Mouse (Mus musculus): ENCODE results near the gene Ptprd. TPM values are rescaled to one million over a fixed set of nuclear protein-coding genes. Genes with fewer than 3 reads are reported as not detected.

Gene Ptprd
- polyA plus RNA-seq, 1 experiment from 2014 or later: 4.0 TPM

DNA sequence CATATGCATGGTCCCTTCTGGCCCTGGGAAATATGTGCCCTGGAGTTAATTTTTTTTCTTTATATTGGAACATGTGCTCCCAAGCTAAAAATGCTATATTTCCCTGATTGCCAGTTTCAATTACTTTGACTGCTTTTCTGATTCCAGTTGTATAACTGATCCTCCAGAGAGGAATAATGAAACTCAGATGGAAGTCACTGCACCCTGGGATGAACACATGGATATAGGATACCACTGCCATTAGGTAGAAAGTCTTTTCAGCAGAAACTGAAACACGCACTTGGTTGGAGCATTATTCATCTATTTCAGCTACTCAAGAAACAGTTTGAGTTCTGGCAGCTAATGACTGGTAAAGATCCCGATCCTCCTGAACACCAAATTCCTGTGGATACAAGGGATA lies 2211.5 kb downstream of the Ptprd start:
- 66% methylated on average over 2 of the region's 2 CpGs for WGBS (ENCODE audit: insufficient replicate concordance)
- no peaks in the 10 kb centered on the region for H3K4me1 ChIP-seq
- H3K27ac ChIP-seq: no peak overlapping the region
- no peaks in the 10 kb centered on the region for H3K36me3 ChIP-seq
- no peak overlapping the region for H3K4me3 ChIP-seq
- H3K4me2 ChIP-seq: no peak overlapping the region
- no peak for ATAC-seq
- no peak overlapping the region for H3K9ac ChIP-seq
- no peaks in the 10 kb centered on the region for H3K27me3 ChIP-seq (replicated peaks)
- no peaks in the 10 kb centered on the region for H3K9me3 ChIP-seq (replicated peaks)

- no peaks in the 10 kb centered on the region for H3K27me3 ChIP-seq (replicated peaks)
- H3K4me3 ChIP-seq: no peak overlapping the region
- H3K4me1 ChIP-seq: no peaks in the 10 kb centered on the region
- no peak for ATAC-seq
- H3K36me3 ChIP-seq: no peaks in the 10 kb centered on the region
- no peak overlapping the region for H3K4me2 ChIP-seq
- no peaks in the 10 kb centered on the region for H3K9me3 ChIP-seq (replicated peaks)
- H3K27ac ChIP-seq: no peak overlapping the region
- WGBS (ENCODE audit: insufficient replicate concordance): 62% methylated on average over 4 of the region's 4 CpGs
- no peak overlapping the region for H3K9ac ChIP-seq
Measured at GRCm38 (mm10) chr4:75995841-75996240, 2215.9 kb downstream of the Ptprd start.

DNA sequence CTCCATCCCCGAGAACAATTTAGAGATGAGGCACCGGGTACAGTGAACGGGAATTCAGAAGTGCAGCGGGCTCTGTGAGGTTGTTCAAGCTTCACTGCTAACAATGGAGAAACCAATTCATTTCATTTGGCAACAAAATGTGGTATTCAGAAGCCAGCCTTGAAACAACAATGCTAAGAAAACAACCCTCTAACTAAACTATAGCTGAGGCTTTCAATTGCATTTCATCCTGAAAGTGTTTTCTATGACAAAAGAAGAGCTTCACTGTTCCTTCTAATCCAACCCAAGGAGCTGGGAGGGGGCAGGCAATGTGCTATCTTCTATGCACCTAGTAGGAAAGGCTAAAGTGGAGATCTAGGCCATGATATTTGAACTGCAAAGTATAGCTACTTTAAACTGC lies 2217.2 kb downstream of the Ptprd start:
- H3K36me3 ChIP-seq: no peaks in the 10 kb centered on the region
- no peak overlapping the region for H3K27ac ChIP-seq
- WGBS (ENCODE audit: insufficient replicate concordance): 76% methylated on average over 4 of the region's 4 CpGs
- H3K4me2 ChIP-seq: no peak overlapping the region
- no peak for ATAC-seq
- H3K9me3 ChIP-seq (replicated peaks): no peaks in the 10 kb centered on the region
- H3K4me3 ChIP-seq: no peak overlapping the region
- no peaks in the 10 kb centered on the region for H3K27me3 ChIP-seq (replicated peaks)
- no peaks in the 10 kb centered on the region for H3K4me1 ChIP-seq
- H3K9ac ChIP-seq: no peak overlapping the region

GRCm38 (mm10) chr4:75993092-75993491 lies 2218.7 kb downstream of the Ptprd start:
- H3K4me2 ChIP-seq: no peak overlapping the region
- H3K9me3 ChIP-seq (replicated peaks): no peaks in the 10 kb centered on the region
- no peak overlapping the region for H3K4me3 ChIP-seq
- no peaks in the 10 kb centered on the region for H3K27me3 ChIP-seq (replicated peaks)
- H3K27ac ChIP-seq: no peak overlapping the region
- no peaks in the 10 kb centered on the region for H3K36me3 ChIP-seq
- no peak overlapping the region for H3K9ac ChIP-seq
- H3K4me1 ChIP-seq: no peaks in the 10 kb centered on the region
- WGBS (ENCODE audit: insufficient replicate concordance): 77% methylated on average over 7 of the region's 7 CpGs
- no peak for ATAC-seq

- Histone ChIP-seq H3K27me3 (replicated peaks) (no peaks in the 10 kb centered on the region), H3K4me2 (no peak overlapping the region), H3K9ac (no peak overlapping the region), H3K27ac (no peak overlapping the region), H3K4me3 (no peak overlapping the region), H3K36me3 (no peaks in the 10 kb centered on the region), H3K4me1 (no peaks in the 10 kb centered on the region), H3K9me3 (replicated peaks) (no peaks in the 10 kb centered on the region)
- no peak for ATAC-seq
- 75% methylated on average over 6 of the region's 6 CpGs for WGBS (ENCODE audit: insufficient replicate concordance)
Measured at GRCm38 (mm10) chr4:75991621-75992245, 2220.0 kb downstream of the Ptprd start.

- no peak overlapping the region for H3K4me2 ChIP-seq
- H3K27me3 ChIP-seq (replicated peaks): no peaks in the 10 kb centered on the region
- no peaks in the 10 kb centered on the region for H3K4me1 ChIP-seq
- no peak overlapping the region for H3K9ac ChIP-seq
- H3K4me3 ChIP-seq: no peak overlapping the region
- H3K27ac ChIP-seq: no peak overlapping the region
- WGBS (ENCODE audit: insufficient replicate concordance): 50% methylated on average over 3 of the region's 3 CpGs
- no peaks in the 10 kb centered on the region for H3K9me3 ChIP-seq (replicated peaks)
- H3K36me3 ChIP-seq: no peaks in the 10 kb centered on the region
- peak; percentile 64; the same call in 1 of the 2 replicates for ATAC-seq
Measured at GRCm38 (mm10) chr4:75974728-75975127, 2237.0 kb downstream of the Ptprd start.

GRCm38 (mm10) chr4:75973322-75973721 lies 2238.4 kb downstream of the Ptprd start:
- Histone ChIP-seq H3K9me3 (replicated peaks) (no peaks in the 10 kb centered on the region), H3K9ac (no peak overlapping the region), H3K4me3 (no peak overlapping the region), H3K4me1 (no peaks in the 10 kb centered on the region), H3K36me3 (no peaks in the 10 kb centered on the region), H3K4me2 (no peak overlapping the region), H3K27ac (no peak overlapping the region), H3K27me3 (replicated peaks) (no peaks in the 10 kb centered on the region)
- ATAC-seq: no peak
- 70% methylated on average over 1 of the region's 1 CpGs for WGBS (ENCODE audit: insufficient replicate concordance)

DNA sequence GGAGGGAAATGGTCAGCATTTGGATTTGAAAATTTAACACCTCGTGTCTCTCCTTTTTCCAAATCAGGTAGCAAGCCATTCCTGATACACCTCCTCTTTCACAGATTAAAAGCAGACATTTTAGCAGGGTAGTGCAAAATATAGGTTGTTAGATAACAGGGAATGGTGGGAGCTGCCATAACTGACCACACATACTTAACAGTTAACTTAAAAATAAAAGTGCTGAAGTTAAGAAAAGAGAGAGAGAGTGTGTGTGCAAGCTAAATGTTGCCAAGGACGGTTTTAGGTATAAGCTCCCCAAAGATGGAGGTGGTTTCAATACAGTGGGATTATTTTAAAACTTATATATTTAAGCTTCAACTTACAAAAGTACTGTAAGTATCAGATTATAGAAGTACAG lies 2241.8 kb downstream of the Ptprd start:
- no peak for ATAC-seq
- Histone ChIP-seq H3K4me3 (no peak overlapping the region), H3K36me3 (no peaks in the 10 kb centered on the region), H3K4me1 (no peaks in the 10 kb centered on the region), H3K9ac (no peak overlapping the region), H3K9me3 (replicated peaks) (no peaks in the 10 kb centered on the region), H3K27me3 (replicated peaks) (no peaks in the 10 kb centered on the region), H3K27ac (no peak overlapping the region), H3K4me2 (no peak overlapping the region)
- WGBS (ENCODE audit: insufficient replicate concordance): 52% methylated on average over 2 of the region's 2 CpGs

DNA sequence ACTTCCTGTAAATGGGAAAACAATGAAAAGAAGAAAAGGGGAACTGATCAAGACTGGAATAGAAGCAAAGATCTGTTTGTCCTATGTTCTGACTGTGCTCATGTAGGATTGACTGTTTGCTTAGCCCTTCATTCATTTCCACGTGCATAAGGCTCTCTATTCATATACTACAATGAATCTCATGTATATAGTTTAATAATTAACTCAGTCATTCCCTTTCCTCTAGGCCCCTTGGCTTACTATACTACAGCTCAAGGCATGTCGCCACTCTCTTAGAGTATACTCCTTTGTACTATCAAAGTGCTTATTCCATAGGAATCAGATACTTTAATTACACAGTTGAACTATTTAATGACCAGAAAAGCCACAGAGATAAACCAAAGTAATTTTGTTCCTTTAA lies 2243.1 kb downstream of the Ptprd start:
- Histone ChIP-seq H3K36me3 (no peaks in the 10 kb centered on the region), H3K27ac (no peak overlapping the region), H3K9me3 (replicated peaks) (no peaks in the 10 kb centered on the region), H3K9ac (no peak overlapping the region), H3K4me1 (no peaks in the 10 kb centered on the region), H3K4me2 (no peak overlapping the region), H3K4me3 (no peak overlapping the region), H3K27me3 (replicated peaks) (no peaks in the 10 kb centered on the region)
- 60% methylated on average over 2 of the region's 2 CpGs for WGBS (ENCODE audit: insufficient replicate concordance)
- no peak for ATAC-seq

- Histone ChIP-seq H3K4me1 (no peaks in the 10 kb centered on the region), H3K27ac (no peak overlapping the region), H3K27me3 (replicated peaks) (no peaks in the 10 kb centered on the region), H3K9ac (no peak overlapping the region), H3K9me3 (replicated peaks) (no peaks in the 10 kb centered on the region), H3K4me2 (no peak overlapping the region), H3K36me3 (no peaks in the 10 kb centered on the region), H3K4me3 (no peak overlapping the region)
- 61% methylated on average over 3 of the region's 3 CpGs for WGBS (ENCODE audit: insufficient replicate concordance)
- no peak for ATAC-seq
Measured at GRCm38 (mm10) chr4:75965810-75966209, 2246.0 kb downstream of the Ptprd start.

DNA sequence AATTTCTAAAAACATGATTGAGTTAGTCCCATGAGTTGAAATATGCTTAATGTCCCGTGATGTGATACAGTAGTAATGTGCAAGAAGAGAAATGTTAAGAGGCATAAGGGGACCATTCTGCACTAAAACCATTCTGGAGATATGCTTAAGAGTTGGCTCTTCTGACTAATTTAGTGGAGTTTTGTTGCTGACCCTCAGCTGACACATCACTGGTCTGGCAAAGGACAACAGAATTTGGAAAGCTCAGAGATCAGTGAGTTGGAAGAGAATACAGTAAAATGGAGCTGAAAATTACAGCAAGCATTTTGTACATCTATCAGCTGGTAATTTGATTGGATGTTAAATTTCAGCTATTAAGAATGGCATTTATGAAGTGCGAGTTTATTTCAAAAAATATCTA lies 2248.8 kb downstream of the Ptprd start:
- no peaks in the 10 kb centered on the region for H3K36me3 ChIP-seq
- no peak overlapping the region for H3K27ac ChIP-seq
- H3K9ac ChIP-seq: no peak overlapping the region
- no peaks in the 10 kb centered on the region for H3K4me1 ChIP-seq
- H3K4me2 ChIP-seq: no peak overlapping the region
- no peaks in the 10 kb centered on the region for H3K9me3 ChIP-seq (replicated peaks)
- no peaks in the 10 kb centered on the region for H3K27me3 ChIP-seq (replicated peaks)
- WGBS (ENCODE audit: insufficient replicate concordance): 80% methylated on average over 2 of the region's 2 CpGs
- ATAC-seq: no peak
- H3K4me3 ChIP-seq: no peak overlapping the region

DNA sequence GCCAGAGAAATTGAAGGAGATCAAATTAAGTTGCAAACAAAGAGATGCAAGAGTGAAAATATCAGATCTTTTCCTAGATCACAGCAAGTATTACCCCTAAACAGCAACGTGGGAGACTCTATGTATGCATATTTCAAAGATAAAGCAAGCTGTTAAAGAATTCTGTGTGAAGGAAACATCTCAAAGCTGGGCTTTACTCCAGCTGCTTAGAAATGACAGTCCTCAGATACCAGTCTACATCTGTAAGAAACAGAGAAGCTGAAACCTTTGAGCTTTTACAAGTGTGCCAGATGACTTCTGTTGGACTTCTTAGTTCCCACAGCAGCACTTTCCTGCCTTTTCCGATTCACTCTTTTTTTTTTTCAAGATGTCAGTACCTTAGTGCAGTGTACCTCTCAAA lies 2249.9 kb downstream of the Ptprd start:
- 49% methylated on average over 2 of the region's 2 CpGs for WGBS (ENCODE audit: insufficient replicate concordance)
- no peaks in the 10 kb centered on the region for H3K9me3 ChIP-seq (replicated peaks)
- H3K4me3 ChIP-seq: no peak overlapping the region
- ATAC-seq: no peak
- H3K36me3 ChIP-seq: no peaks in the 10 kb centered on the region
- no peaks in the 10 kb centered on the region for H3K4me1 ChIP-seq
- H3K27ac ChIP-seq: no peak overlapping the region
- no peak overlapping the region for H3K9ac ChIP-seq
- no peak overlapping the region for H3K4me2 ChIP-seq
- no peaks in the 10 kb centered on the region for H3K27me3 ChIP-seq (replicated peaks)

DNA sequence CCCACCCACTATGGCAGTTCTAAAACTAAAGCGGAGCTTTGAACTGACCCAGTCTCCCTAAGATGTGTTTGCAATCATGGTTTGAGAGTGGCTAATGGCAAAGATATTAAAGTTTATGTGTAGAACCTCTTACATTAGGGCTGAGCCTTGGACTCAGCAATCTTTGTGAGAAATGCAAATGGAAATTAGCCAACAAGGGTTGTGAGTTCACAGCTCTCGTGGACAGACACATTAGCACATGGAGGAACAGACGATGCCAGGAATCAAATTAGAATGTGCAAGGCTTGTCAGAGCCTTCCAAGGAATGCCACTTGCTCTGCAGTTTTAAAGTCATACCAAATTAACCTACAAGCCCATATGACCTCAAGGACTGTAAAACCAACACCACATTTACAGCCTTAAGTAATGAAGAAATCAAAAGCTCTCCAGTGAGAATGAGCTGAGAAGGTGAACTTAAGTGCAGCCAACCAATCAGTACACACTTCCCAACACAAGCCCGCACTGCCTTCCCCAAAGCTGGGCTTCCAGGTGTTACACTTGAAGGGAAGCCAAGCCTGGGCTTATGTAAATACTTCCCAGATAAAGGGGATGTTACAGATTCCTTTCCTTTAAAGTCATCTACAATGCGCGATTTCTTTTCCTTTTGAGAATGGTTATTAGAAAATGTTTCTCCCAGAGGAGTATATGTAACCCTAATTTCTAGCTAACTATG lies 2258.3 kb downstream of the Ptprd start:
- Histone ChIP-seq H3K9ac (no peak overlapping the region), H3K4me3 (no peak overlapping the region), H3K4me2 (no peak overlapping the region), H3K27ac (no peak overlapping the region), H3K27me3 (replicated peaks) (no peaks in the 10 kb centered on the region), H3K36me3 (no peaks in the 10 kb centered on the region), H3K9me3 (replicated peaks) (no peaks in the 10 kb centered on the region), H3K4me1 (no peaks in the 10 kb centered on the region)
- 62% methylated on average over 6 of the region's 6 CpGs for WGBS (ENCODE audit: insufficient replicate concordance)
- no peak for ATAC-seq
